Mouse (Mus musculus): ENCODE data around the gene Lims1. TPM values are rescaled to one million over a fixed set of nuclear protein-coding genes. Genes with fewer than 3 reads are reported as not detected.

Lims1 gene
- polyA plus RNA-seq, 1 experiment from 2014 or later, result 111 TPM

DNA sequence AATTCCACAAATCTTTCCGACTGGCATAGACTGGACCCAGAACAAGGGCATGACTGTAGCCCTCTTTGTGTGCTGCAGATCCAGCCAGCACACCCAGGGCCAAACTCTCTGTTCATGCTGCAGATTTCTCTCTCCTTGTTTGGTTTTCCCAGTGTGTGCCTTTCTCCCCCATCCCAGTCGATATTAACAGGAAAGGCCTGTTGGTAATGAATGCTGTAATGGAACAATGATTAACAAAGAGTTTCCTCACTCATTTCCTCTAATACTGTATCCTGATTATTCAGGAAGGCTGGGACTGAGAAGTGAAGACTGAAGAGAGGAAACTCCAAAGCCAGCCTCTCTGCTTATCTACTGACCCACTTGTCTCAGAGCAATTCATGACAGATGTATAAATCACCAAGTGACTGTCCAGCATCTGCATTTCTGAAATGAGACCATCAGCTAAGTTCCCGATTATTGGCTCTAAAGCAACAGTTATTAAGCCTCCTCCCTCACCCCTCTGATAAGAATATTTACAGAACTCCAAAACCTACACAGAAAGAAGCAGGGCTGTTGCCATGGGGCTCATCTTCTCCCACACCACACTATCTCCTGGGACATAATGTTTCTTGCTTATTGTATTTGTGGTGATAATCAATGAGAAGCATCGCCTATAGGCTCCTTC, 82.2 kb downstream of the Lims1 start:
- ATAC-seq (ENCODE audit: low FRiP score, low TSS enrichment), result peak; percentile 63
- no peak for DNase-seq (ENCODE audit: low spot score)
- H3K4me2 ChIP-seq (replicated peaks; ENCODE audit: low read depth), result no peak overlapping the region

DNA sequence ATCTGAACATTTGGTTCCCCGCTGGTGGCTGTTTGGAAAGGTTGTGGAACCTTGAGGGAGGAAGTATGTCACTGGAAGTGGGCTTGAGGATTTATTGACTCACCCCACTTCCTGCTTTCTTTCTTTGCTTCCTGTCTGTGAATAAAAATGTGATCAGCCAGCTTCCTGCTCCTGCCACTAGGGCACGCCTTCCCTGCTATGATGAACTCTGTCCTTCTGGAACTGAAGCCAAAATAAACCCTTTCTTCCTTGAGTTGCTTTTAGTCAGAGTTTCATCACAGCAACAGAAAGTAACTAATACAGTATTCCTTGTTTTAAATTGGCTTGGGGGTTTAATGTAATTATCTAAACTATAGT, 82.7 kb downstream of the Lims1 start:
- no peaks in the 10 kb centered on the region for H3K4me1 ChIP-seq (replicated peaks; ENCODE audit: control insufficient read depth, insufficient read depth)
- WGBS, result 58% methylated on average over 2 of the region's 2 CpGs
- H3K9me3 ChIP-seq (ENCODE audit: control insufficient read depth, low read length), result no peaks in the 10 kb centered on the region
- H3K27ac ChIP-seq (replicated peaks), result peak overlapping the region; percentile 53; the same call in 1 of the 2 replicates
- TF ChIP-seq CTCF (IDR thresholded peaks at IDR 0.05; ENCODE audit: low read depth) (peak; percentile 51), EP300 (optimal IDR thresholded peaks at IDR 0.05) (no peak)
- no peaks in the 10 kb centered on the region for H3K27me3 ChIP-seq (ENCODE audit: control insufficient read depth, insufficient read depth, low read length)
- no peak overlapping the region for H3K4me3 ChIP-seq (ENCODE audit: low read depth, low read length)
- DNase-seq (ENCODE audit: low spot score), result peak; percentile 41
- 0 out of 2 replicates have a peak, but pooled peaks cover 6% of the 10 kb centered on the region for H3K36me3 ChIP-seq (ENCODE audit: control insufficient read depth, insufficient read depth, low read length)
- no peak overlapping the region for H3K4me2 ChIP-seq (replicated peaks; ENCODE audit: low read depth)
- peak; percentile 78 for ATAC-seq (ENCODE audit: low FRiP score, low TSS enrichment)
- H3K9ac ChIP-seq (ENCODE audit: low read length), result no peak overlapping the region

More for the DNA sequence above, 82.2 kb downstream of the Lims1 start:
- Histone ChIP-seq H3K36me3 (ENCODE audit: control insufficient read depth, insufficient read depth, low read length) (0 out of 2 replicates have a peak, but pooled peaks cover 6% of the 10 kb centered on the region), H3K27me3 (ENCODE audit: control insufficient read depth, insufficient read depth, low read length) (no peaks in the 10 kb centered on the region), H3K27ac (replicated peaks) (peak overlapping the region; percentile 53; the same call in 1 of the 2 replicates), H3K4me1 (replicated peaks; ENCODE audit: control insufficient read depth, insufficient read depth) (no peaks in the 10 kb centered on the region), H3K9me3 (ENCODE audit: control insufficient read depth, low read length) (no peaks in the 10 kb centered on the region), H3K9ac (ENCODE audit: low read length) (no peak overlapping the region), H3K4me3 (ENCODE audit: low read depth, low read length) (no peak overlapping the region)
- WGBS, result 63% methylated on average over 4 of the region's 4 CpGs
- TF ChIP-seq CTCF (IDR thresholded peaks at IDR 0.05; ENCODE audit: low read depth) (no peak), EP300 (optimal IDR thresholded peaks at IDR 0.05) (no peak)

DNA sequence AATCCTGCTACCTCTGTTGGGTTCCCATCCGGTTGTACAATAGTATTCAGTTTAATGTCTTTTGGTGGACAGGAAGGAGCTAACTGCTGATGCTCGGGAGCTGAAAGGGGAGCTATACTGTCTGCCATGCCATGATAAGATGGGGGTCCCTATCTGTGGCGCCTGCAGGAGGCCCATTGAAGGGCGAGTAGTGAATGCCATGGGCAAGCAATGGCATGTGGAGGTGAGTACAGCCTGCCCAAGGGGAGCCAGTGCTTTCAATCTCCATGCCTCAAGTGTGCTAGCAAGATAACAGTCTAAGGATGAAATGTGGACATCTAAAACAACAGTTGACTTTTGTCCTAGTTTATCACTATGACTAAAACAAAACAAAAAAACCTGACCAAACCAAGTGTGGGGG, 89.1 kb downstream of the Lims1 start:
- H3K36me3 ChIP-seq (ENCODE audit: control insufficient read depth, insufficient read depth, low read length), result peaks cover 22% of the 10 kb centered on the region; the same call in 1 of the 2 replicates
- no peak for DNase-seq (ENCODE audit: low spot score)
- H3K4me2 ChIP-seq (replicated peaks; ENCODE audit: low read depth), result no peak overlapping the region
- H3K9ac ChIP-seq (ENCODE audit: low read length), result no peak overlapping the region
- 87% methylated on average over 4 of the region's 4 CpGs for WGBS
- H3K9me3 ChIP-seq (ENCODE audit: control insufficient read depth, low read length), result no peaks in the 10 kb centered on the region
- no peak overlapping the region for H3K4me3 ChIP-seq (ENCODE audit: low read depth, low read length)
- H3K27ac ChIP-seq (replicated peaks), result no peak overlapping the region
- TF ChIP-seq CTCF (IDR thresholded peaks at IDR 0.05; ENCODE audit: low read depth) (no peak), EP300 (optimal IDR thresholded peaks at IDR 0.05) (no peak)
- no peak for ATAC-seq (ENCODE audit: low FRiP score, low TSS enrichment)
- H3K27me3 ChIP-seq (ENCODE audit: control insufficient read depth, insufficient read depth, low read length), result no peaks in the 10 kb centered on the region
- no peaks in the 10 kb centered on the region for H3K4me1 ChIP-seq (replicated peaks; ENCODE audit: control insufficient read depth, insufficient read depth)

DNA sequence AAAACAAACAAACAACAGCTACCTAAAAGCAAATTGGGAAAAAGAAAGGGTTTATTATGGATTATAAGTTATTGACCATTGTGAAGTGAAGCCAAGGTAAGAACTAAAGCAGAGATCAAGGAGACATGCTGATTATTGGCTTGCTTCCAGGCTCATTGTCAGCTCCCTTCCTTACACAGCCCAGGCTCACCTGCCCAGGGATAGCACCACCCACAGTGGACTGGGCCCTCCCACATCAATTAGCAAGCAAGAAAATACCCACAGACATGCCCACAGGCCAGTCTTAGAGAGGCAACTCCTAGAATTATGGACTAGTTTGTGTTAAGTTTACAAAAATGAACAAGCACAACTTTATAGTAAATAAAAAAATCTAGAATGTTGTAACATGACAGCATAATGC, 89.6 kb downstream of the Lims1 start:
- H3K4me2 ChIP-seq (replicated peaks; ENCODE audit: low read depth), result no peak overlapping the region
- peaks cover 22% of the 10 kb centered on the region; the same call in 1 of the 2 replicates for H3K36me3 ChIP-seq (ENCODE audit: control insufficient read depth, insufficient read depth, low read length)
- no peaks in the 10 kb centered on the region for H3K9me3 ChIP-seq (ENCODE audit: control insufficient read depth, low read length)
- H3K27me3 ChIP-seq (ENCODE audit: control insufficient read depth, insufficient read depth, low read length), result no peaks in the 10 kb centered on the region
- no peak overlapping the region for H3K4me3 ChIP-seq (ENCODE audit: low read depth, low read length)
- no peak overlapping the region for H3K27ac ChIP-seq (replicated peaks)
- H3K4me1 ChIP-seq (replicated peaks; ENCODE audit: control insufficient read depth, insufficient read depth), result no peaks in the 10 kb centered on the region
- no peak overlapping the region for H3K9ac ChIP-seq (ENCODE audit: low read length)
- no peak for TF ChIP-seq EP300 (optimal IDR thresholded peaks at IDR 0.05)
- no peak for TF ChIP-seq CTCF (IDR thresholded peaks at IDR 0.05; ENCODE audit: low read depth)
- no peak for DNase-seq (ENCODE audit: low spot score)
- ATAC-seq (ENCODE audit: low FRiP score, low TSS enrichment), result no peak

DNA sequence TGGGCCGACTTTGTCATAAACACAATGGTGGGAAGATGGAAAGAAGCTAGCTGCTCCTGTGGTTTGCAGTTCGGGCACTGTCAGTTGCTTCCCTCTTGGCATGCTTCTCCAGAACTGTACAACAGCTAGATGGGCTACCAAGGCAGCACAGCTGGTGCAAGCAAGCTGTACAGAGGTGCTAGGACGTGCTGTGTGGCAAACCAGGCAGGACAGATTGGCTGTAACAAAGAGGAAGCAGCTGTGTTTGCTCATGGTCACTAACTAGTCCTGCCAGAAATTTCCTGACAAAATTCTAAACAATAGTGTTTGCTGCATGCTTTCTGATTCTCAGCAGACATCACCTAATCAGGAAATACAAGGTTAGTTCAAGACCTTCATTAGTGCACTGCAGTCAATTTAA, 93.4 kb downstream of the Lims1 start:
- H3K4me1 ChIP-seq (replicated peaks; ENCODE audit: control insufficient read depth, insufficient read depth), result no peaks in the 10 kb centered on the region
- WGBS, result 54% methylated on average over 3 of the region's 3 CpGs
- no peaks in the 10 kb centered on the region for H3K9me3 ChIP-seq (ENCODE audit: control insufficient read depth, low read length)
- ATAC-seq (ENCODE audit: low FRiP score, low TSS enrichment) (no peak), DNase-seq (ENCODE audit: low spot score) (no peak)
- no peak overlapping the region for H3K9ac ChIP-seq (ENCODE audit: low read length)
- H3K27me3 ChIP-seq (ENCODE audit: control insufficient read depth, insufficient read depth, low read length), result no peaks in the 10 kb centered on the region
- TF ChIP-seq EP300 (optimal IDR thresholded peaks at IDR 0.05), result no peak
- TF ChIP-seq CTCF (IDR thresholded peaks at IDR 0.05; ENCODE audit: low read depth), result no peak
- no peak overlapping the region for H3K4me3 ChIP-seq (ENCODE audit: low read depth, low read length)
- H3K27ac ChIP-seq (replicated peaks), result no peak overlapping the region
- H3K4me2 ChIP-seq (replicated peaks; ENCODE audit: low read depth), result no peak overlapping the region
- peaks cover 13% of the 10 kb centered on the region; the same call in 1 of the 2 replicates for H3K36me3 ChIP-seq (ENCODE audit: control insufficient read depth, insufficient read depth, low read length)

DNA sequence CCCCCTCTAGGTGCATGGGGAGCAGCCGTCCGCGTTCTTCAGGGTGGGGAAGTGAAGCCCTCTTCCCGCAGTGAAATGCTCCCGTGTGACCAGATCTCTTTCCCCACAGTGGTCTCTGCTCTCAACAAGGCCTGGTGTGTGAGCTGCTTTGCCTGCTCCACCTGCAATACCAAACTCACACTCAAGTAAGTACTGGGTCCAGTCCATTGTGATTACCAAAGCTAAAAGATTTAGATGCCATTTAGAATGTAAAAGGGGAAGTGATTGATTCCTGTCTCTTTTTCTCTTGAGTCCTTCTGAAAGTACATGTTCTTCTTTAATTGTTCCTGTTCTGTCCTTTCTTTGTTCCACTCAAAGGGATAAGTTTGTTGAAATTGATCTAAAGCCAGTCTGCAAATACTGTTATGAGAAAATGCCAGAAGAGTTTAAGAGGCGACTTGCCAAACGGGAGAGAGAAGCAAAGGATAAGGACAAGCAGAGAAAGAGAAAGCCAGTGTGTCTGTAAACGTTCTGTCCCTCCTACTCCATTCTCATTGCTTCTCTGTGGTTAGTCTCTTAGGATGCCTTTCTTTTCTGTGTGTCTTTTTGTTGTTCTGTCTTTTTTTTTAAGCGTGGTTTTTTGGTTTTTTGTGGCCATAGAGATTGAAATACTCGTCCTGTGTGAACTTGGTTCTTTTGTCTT, 95.2 kb downstream of the Lims1 start:
- Histone ChIP-seq H3K4me2 (replicated peaks; ENCODE audit: low read depth) (no peak overlapping the region), H3K4me3 (ENCODE audit: low read depth, low read length) (no peak overlapping the region), H3K27me3 (ENCODE audit: control insufficient read depth, insufficient read depth, low read length) (no peaks in the 10 kb centered on the region), H3K36me3 (ENCODE audit: control insufficient read depth, insufficient read depth, low read length) (peaks cover 14% of the 10 kb centered on the region; the same call in 1 of the 2 replicates), H3K9me3 (ENCODE audit: control insufficient read depth, low read length) (no peaks in the 10 kb centered on the region), H3K9ac (ENCODE audit: low read length) (no peak overlapping the region), H3K4me1 (replicated peaks; ENCODE audit: control insufficient read depth, insufficient read depth) (no peaks in the 10 kb centered on the region), H3K27ac (replicated peaks) (no peak overlapping the region)
- no peak for DNase-seq (ENCODE audit: low spot score)
- no peak for ATAC-seq (ENCODE audit: low FRiP score, low TSS enrichment)
- no peak for TF ChIP-seq CTCF (IDR thresholded peaks at IDR 0.05; ENCODE audit: low read depth)
- TF ChIP-seq EP300 (optimal IDR thresholded peaks at IDR 0.05), result no peak
- WGBS, result 83% methylated on average over 10 of the region's 10 CpGs

All from stomach, postnatal 0 days (tissue).